Mouse (Mus musculus): ENCODE results near the gene Ttc22. TPM values are rescaled to one million over a fixed set of nuclear protein-coding genes. Genes with fewer than 3 reads are reported as not detected.

Ttc22 gene
- polyA plus RNA-seq (2015; fragmentation: Illumina TruSeq; extraction: RNeasy Lipid Tissue Mini Kit (QIAGEN cat#74804); ENCODE audit: insufficient read depth, low replicate concordance), result not detected

GRCm38 (mm10) chr4:106622030-106622493 lies at the start of gene Ttc22:
Ttc22 (plus strand) TSS chr4:106622432.

GRCm38 (mm10) chr4:106617056-106617455 lies 5.2 kb upstream of the Ttc22 start, which contains the start of gene Lexm:
Lexm (minus strand) TSS chr4:106617241.

GRCm38 (mm10) chr4:106650833-106651527 lies 28.7 kb downstream of the Ttc22 start, which contains the start of gene Pars2:
Pars2 (plus strand) TSS chr4:106651069.

GRCm38 (mm10) chr4:106678442-106679118 lies 56.3 kb downstream of the Ttc22 start, which contains the start of gene Ttc4:
Ttc4 (minus strand) TSS chr4:106678944.

Other genes starting within 250 kb of the Ttc22 start
- gene Pcsk9, start 158.1 kb upstream of the Ttc22 start, polyA plus RNA-seq (2015; fragmentation: Illumina TruSeq; extraction: RNeasy Lipid Tissue Mini Kit (QIAGEN cat#74804); ENCODE audit: insufficient read depth, low replicate concordance), result not detected
- gene Bsnd, start 130.1 kb upstream of the Ttc22 start, polyA plus RNA-seq (2015; fragmentation: Illumina TruSeq; extraction: RNeasy Lipid Tissue Mini Kit (QIAGEN cat#74804); ENCODE audit: insufficient read depth, low replicate concordance), result not detected
- gene Dhcr24, start 61.4 kb upstream of the Ttc22 start, polyA plus RNA-seq (2015; fragmentation: Illumina TruSeq; extraction: RNeasy Lipid Tissue Mini Kit (QIAGEN cat#74804); ENCODE audit: insufficient read depth, low replicate concordance), result 8.1 TPM
- not detected for gene Lexm, start 5.2 kb upstream of the Ttc22 start, polyA plus RNA-seq (2015; fragmentation: Illumina TruSeq; extraction: RNeasy Lipid Tissue Mini Kit (QIAGEN cat#74804); ENCODE audit: insufficient read depth, low replicate concordance)
- 5.8 TPM for gene Pars2, start 28.6 kb downstream of the Ttc22 start, polyA plus RNA-seq (2015; fragmentation: Illumina TruSeq; extraction: RNeasy Lipid Tissue Mini Kit (QIAGEN cat#74804); ENCODE audit: insufficient read depth, low replicate concordance)
- 66.8 TPM for gene Ttc4, start 56.5 kb downstream of the Ttc22 start, polyA plus RNA-seq (2015; fragmentation: Illumina TruSeq; extraction: RNeasy Lipid Tissue Mini Kit (QIAGEN cat#74804); ENCODE audit: insufficient read depth, low replicate concordance)
- gene Mroh7, start 108.5 kb downstream of the Ttc22 start, polyA plus RNA-seq (2015; fragmentation: Illumina TruSeq; extraction: RNeasy Lipid Tissue Mini Kit (QIAGEN cat#74804); ENCODE audit: insufficient read depth, low replicate concordance), result 0.90 TPM
- 0.90 TPM for gene Fam151a, start 111.5 kb downstream of the Ttc22 start, polyA plus RNA-seq (2015; fragmentation: Illumina TruSeq; extraction: RNeasy Lipid Tissue Mini Kit (QIAGEN cat#74804); ENCODE audit: insufficient read depth, low replicate concordance)
- gene Acot11, start 182.6 kb downstream of the Ttc22 start, polyA plus RNA-seq (2015; fragmentation: Illumina TruSeq; extraction: RNeasy Lipid Tissue Mini Kit (QIAGEN cat#74804); ENCODE audit: insufficient read depth, low replicate concordance), result 6.0 TPM